ENCODE assay signal across 8 mouse cellular contexts in the genomic region with DNA sequence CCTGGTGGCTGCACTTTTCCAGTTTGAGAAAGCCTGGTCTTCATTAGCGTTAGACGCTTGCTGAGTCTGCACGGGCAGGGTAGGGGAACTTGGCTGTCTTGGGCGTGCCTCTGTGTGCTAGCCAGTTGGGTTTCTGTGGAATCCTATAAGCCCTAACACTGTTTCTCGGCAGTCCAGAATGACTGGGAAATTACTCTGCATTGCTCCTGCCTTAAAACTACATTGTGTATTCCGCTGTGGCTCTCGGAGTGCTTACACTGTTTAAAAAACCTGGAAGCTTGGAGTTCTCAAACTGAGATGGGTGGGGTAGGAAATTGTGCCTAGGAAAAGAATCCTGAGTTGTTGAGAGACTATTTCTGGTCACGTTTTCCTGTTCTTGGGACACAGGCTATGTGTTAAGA.
DNase-seq lines count a peak whose midpoint lies in the region; TF ChIP-seq lines count a peak whose summit lies in the region.
"Had no signal": no experiment of that assay in that cellular context is flagged by ENCODE, and none has a peak within 500 bp of the region (broad histone marks: within the 10 kb centered on the region; RNA-seq: fewer than 3 reads in every experiment).

No protein-coding gene starts in this region.

- no peak for TF ChIP-seq POLR2A in CH12.LX (IDR thresholded peaks at IDR 0.05; ENCODE audit: low read depth, low read length)
- no peak for TF ChIP-seq POLR2A in liver, adult 2 months (IDR thresholded peaks at IDR 0.05; ENCODE audit: extremely low read depth, insufficient read depth, low read length)

- H3K27ac ChIP-seq in CH12.LX (ENCODE audit: insufficient read depth, low read depth): peak overlapping the region; percentile 89
- H3K27ac ChIP-seq in liver, adult 2 months (replicated peaks; ENCODE audit: insufficient read depth, low read depth, low read length): peak overlapping the region; percentile 28

- intact Hi-C loops in left cerebral cortex, postnatal 10 days (cut with DNase I): no loop called here

- peaks cover 35 to 63% of the 10 kb centered on the region in 2 experiments for H3K36me3 ChIP-seq in CH12.LX (replicated peaks in 1 of 2; ENCODE audit: control insufficient read depth in 1 of 2, insufficient read depth in 1 of 2, low read length in 1 of 2)
- peaks cover 32% of the 10 kb centered on the region for H3K36me3 ChIP-seq in liver, adult 2 months (ENCODE audit: control insufficient read depth, insufficient read depth, low read length)

- peaks cover 20% of the 10 kb centered on the region for H3K79me2 ChIP-seq in CH12.LX (replicated peaks; ENCODE audit: control insufficient read depth, extremely low read depth, insufficient read depth, poor library complexity, severe bottlenecking)
- H3K79me2 ChIP-seq in liver, adult 2 months (ENCODE audit: control insufficient read depth, insufficient read depth, low read length): peaks cover 2% of the 10 kb centered on the region; the same call in 1 of the 2 replicates

- in situ Hi-C loops in CH12.LX (cut with MboI; ENCODE audit: low pct_ligation_motif_present, low pct_unique_long_range_greater_than_20kb, low sequenced_read_pairs): no loop called here

- TF ChIP-seq RAD21 in CH12.LX (IDR thresholded peaks at IDR 0.05; ENCODE audit: low read depth, low read length): no peak

- H3K4me1 ChIP-seq in CH12.LX (ENCODE audit: control insufficient read depth in 1 of 2, insufficient read depth in 2 of 2): peaks cover 13 to 59% of the 10 kb centered on the region in 2 experiments
- H3K4me1 ChIP-seq in liver, adult 2 months (ENCODE audit: control insufficient read depth, insufficient read depth, low read length): peaks cover 3% of the 10 kb centered on the region; the same call in 1 of the 2 replicates

- WGBS in liver, adult 2 months: 79% methylated on average over 8 of the region's 8 CpGs

- dilution Hi-C loops in CH12.LX (cut with MboI; ENCODE audit: extremely low pct_ligation_motif_present, extremely low pct_unique_long_range_greater_than_20kb, low sequenced_read_pairs): no loop called here

- no peaks in the 10 kb centered on the region for H3K27me3 ChIP-seq in CH12.LX (replicated peaks)
- no peaks in the 10 kb centered on the region for H3K27me3 ChIP-seq in liver, adult 2 months (ENCODE audit: control insufficient read depth, insufficient read depth, low read length)

- DNase-seq in CH12.LX (ENCODE audit: extremely low read depth) (no peak), ES-CJ7 (ENCODE audit: low read depth, low spot score) (peak; percentile 6)
- peak; percentile 45 for DNase-seq in heart, adult 8-10 months (ENCODE audit: low spot score)
- DNase-seq in liver, adult 2 months (ENCODE audit: extremely low read depth, low read depth, low spot score): no peak
- DNase-seq in cerebellum, postnatal 25 days: no peak
- no peak for DNase-seq in left cerebral cortex, postnatal 10 days (ENCODE audit: extremely low spot score in 1 of 2, low spot score in 2 of 2)
- DNase-seq in natural killer cell, adult 2 months (ENCODE audit: low spot score in 2 of 2): no peak
- DNase-seq: adrenal gland, adult 8-10 months had no signal

- peak overlapping the region; percentile 33; the same call in 1 of the 2 replicates for H3K4me2 ChIP-seq in CH12.LX (ENCODE audit: insufficient read depth, low read depth, poor library complexity, severe bottlenecking)

- H3K9ac ChIP-seq in CH12.LX (ENCODE audit: insufficient read depth, low read depth): peak overlapping the region; percentile 55
- H3K9ac ChIP-seq in liver, adult 2 months (ENCODE audit: low read depth, low read length): no peak overlapping the region

- no peaks in the 10 kb centered on the region for H3K9me3 ChIP-seq in CH12.LX (replicated peaks; ENCODE audit: low read length)

- TF ChIP-seq CTCF in CH12.LX (conservative IDR thresholded peaks at IDR 0.05 in 1 of 2, IDR thresholded peaks at IDR 0.05 in 1 of 2; ENCODE audit: low read depth in 2 of 2, low read length in 2 of 2): no peak
- TF ChIP-seq CTCF in liver, adult 2 months (IDR thresholded peaks at IDR 0.05; ENCODE audit: low read depth, low read length): no peak

- H3K4me3 ChIP-seq in CH12.LX (replicated peaks in 1 of 3; ENCODE audit: low read depth in 2 of 3, low read length in 2 of 3, poor library complexity in 1 of 3): no peak overlapping the region
- no peak overlapping the region for H3K4me3 ChIP-seq in liver, adult 2 months (ENCODE audit: insufficient read depth, low read depth, low read length)

- no peak for TF ChIP-seq EP300 in CH12.LX (IDR thresholded peaks at IDR 0.05; ENCODE audit: low read length)

TF ChIP-seq in CH12.LX, 34 proteins besides CTCF, POLR2A, EP300 and RAD21:
- TF ChIP-seq MEF2A (IDR thresholded peaks at IDR 0.05; ENCODE audit: borderline replicate concordance, low read depth, low read length): no peak
- TF ChIP-seq BHLHE40 (IDR thresholded peaks at IDR 0.05; ENCODE audit: low read depth, low read length): 0 out of 2 replicates have a peak, but pooled peaks have one; percentile 22
- no peak for TF ChIP-seq GABPA (IDR thresholded peaks at IDR 0.05; ENCODE audit: insufficient replicate concordance, low read depth, low read length)
- TF ChIP-seq HCFC1 (IDR thresholded peaks at IDR 0.05; ENCODE audit: low read depth, low read length): no peak
- TF ChIP-seq PAX5 (IDR thresholded peaks at IDR 0.05; ENCODE audit: low read length): no peak
- TF ChIP-seq ELF1 (IDR thresholded peaks at IDR 0.05; ENCODE audit: low read depth, low read length): no peak

Comparison
In these comparisons a context has a peak if more than half of its experiments do, and no peak if none do; other contexts are left out.
1. DNase-seq: peak in ES-CJ7 (single experiment) and heart, adult 8-10 months (single experiment); none in CH12.LX (single experiment), liver, adult 2 months (single experiment), cerebellum, postnatal 25 days (0 of 2), left cerebral cortex, postnatal 10 days (0 of 2) and natural killer cell, adult 2 months (0 of 2).